Mouse (Mus musculus) spleen, postnatal 10 days (tissue): ENCODE results near the gene Nsmce3.

Experiments used
- DNase-seq, 2 experiments: peaks; one replicate each; pipeline ENCODE4 v3.0.0; 2021 to 2022; ENCODE audit warnings: low spot score in 2 of 2

Gene Nsmce3

DNA sequence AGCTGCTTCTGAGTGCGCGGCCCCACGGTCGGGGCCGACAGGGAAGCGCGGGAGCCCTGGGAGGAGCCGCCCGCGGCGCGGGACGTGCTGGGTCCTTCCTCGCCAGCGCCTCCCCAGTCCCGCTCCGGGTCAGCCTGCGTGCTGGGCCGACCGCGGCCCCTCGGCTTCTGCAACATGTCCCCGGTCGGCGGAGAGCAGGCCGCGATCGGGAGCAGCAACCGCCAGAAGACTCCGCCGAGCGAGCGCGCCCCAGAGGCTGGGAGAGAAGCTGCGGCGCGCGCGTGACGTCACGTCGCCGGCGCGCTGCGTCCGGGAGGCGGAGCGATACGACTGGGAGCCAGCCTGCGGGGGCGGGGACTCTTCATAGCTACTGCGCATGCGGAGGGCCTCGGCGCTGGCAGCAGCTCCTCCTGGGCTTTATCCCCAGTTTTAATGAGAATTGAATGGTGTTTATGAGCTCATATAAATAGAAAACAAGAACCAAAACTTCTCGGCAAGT, at the start of gene Nsmce3:
Nsmce3 (minus strand) TSS at position 255 of the 499 bp plus-strand sequence.
- peak; percentile 93 to 97 for DNase-seq

DNA sequence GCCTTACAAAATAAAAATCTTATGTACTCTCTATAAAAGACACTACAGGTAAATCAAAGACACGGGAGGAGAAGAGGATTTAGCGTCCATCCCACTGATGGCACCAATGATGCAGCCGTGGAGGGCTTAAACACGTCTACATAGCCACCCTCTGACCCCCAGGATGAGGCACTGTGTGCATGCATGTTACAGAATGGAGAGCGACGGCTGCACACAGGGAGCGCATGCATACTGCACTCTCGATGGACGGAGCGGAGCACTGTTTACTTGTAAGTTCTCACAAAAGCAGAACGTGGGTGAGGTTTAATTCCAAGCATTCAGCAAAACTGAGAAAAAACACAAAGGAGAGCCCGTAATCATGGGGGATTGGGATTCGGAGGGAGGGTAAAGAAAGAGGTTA, 48.4 kb upstream of the Nsmce3 start:
- no peak for DNase-seq

GRCm38 (mm10) chr7:64920735-64921134, 47.9 kb upstream of the Nsmce3 start:
- no peak for DNase-seq

DNA sequence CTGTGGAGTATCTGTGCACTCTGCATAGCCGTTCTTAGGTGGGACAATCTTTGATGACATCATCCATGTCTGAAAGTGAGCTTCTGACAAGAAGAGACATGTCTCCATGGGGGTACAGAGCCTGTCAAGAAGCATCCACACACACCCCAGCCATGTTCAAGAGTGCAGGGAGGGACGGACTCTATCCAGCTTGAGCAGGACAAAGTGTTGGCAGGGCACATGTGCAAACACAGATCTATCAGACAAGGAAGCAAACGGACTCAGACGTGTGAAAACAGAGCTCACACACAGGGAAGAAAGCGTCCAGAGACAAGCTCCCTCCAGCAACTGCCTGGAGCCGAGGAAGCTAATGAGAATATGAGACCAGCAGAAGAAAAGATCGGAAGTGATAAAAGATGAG, 43.9 kb upstream of the Nsmce3 start:
- DNase-seq = no peak

- DNase-seq = no peak
Measured at GRCm38 (mm10) chr7:64915121-64915520, 42.3 kb upstream of the Nsmce3 start.

- no peak for DNase-seq
Measured at GRCm38 (mm10) chr7:64911945-64912344, 39.1 kb upstream of the Nsmce3 start.

- no peak for DNase-seq
Measured at GRCm38 (mm10) chr7:64910208-64910607, 37.4 kb upstream of the Nsmce3 start.

DNA sequence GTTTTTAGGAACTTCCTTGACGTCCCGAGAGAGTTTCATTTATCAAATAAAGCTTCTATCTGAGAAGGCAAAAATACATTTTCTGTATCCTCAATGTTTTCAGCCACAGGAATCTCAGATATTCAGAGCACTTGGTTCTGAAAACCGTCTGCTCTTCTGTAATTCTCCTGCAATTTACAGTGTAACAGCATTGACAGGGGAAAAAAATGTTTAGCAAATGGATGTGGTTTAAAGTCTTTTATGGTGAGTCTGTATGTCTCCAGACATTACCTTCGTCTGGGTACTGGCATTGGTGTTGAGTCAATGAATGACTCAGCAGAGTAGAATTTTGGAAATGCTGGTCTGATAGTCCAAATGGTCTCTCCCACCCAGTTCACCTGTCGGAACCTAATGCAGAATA, 34.2 kb upstream of the Nsmce3 start:
- no peak for DNase-seq

GRCm38 (mm10) chr7:64905506-64905905, 32.7 kb upstream of the Nsmce3 start:
- no peak for DNase-seq

DNA sequence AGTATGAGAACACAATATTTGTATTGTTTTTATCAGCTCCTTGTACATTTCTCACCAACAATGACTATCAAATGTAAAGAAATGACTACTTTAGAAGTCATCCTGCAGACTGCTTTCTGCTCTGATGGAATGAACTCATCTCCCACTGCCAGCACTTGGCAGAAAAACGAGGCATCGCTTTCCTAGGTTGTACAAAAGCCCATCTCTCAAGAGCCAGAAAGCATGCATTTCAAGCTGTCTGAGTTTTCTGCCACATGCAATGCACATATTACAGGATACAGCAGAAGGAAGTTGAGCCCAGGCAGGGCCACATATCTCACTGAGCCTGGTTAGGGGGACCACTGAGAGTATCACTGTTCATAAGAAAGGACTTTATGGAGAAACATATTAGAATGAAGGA, 27.5 kb upstream of the Nsmce3 start:
- no peak for DNase-seq

- no peak for DNase-seq
Measured at GRCm38 (mm10) chr7:64896587-64896986, 23.8 kb upstream of the Nsmce3 start.

DNA sequence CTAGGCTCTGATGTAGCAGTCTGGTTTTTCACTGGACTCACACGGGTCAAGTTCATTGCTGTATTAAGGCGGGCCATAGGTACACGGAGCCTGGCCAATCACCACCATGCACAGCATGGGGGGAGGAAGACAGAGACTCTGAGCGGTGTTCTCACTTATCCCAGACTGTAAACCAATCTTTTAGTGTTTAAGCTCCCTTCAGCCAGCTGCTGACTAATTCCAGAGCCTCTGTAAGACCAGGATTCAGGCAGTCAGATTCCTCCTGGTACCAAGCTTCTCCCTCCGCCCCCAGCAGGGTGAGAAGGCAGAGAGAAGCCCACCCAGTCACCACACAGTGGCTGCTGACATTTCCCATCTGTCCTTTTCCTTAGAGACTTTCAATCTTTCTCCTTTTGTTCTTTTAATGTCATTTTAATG, 22.9 kb upstream of the Nsmce3 start:
- DNase-seq = no peak

DNA sequence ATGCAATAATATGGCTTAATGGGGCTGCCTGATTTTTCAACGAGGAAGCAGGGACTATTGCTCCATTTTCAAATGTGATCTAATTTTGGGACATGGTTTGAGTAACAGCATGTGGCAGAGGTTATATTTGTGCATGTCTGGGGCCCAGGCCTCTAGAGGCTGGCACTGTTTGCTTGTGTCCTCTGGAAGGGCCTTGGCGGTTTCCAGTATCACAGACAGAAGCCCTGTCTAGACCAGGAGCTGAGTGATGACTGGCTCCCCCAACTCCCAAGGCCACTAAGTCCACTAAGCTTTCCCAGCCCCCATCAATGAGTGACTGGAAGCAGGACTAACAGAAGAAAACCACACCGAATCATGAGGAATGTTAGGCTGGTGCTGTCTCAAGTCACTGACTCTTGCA, 18.3 kb upstream of the Nsmce3 start:
- no peak for DNase-seq

DNA sequence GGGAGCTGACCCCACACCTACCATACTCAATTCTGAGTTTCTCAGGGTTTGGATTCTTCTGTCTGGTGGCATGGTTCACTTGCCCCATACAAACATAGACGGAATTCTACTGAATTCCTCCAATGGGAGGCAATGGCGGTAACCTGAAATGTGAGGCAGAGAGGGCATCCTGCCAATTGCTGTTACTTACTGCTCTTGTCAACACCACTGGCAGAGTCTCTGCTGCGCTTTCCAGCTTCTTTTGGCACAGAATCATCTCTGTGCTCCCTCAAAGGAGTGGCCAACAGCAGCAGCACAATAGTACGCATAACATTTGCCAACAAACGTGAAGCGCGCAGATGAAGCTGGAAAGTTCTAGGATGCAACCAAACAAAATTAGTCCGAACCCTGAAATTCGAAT, 17.1 kb upstream of the Nsmce3 start:
- no peak for DNase-seq

GRCm38 (mm10) chr7:64884187-64884862, 11.5 kb upstream of the Nsmce3 start:
- no peak for DNase-seq

- DNase-seq = no peak
Measured at GRCm38 (mm10) chr7:64882243-64882642, 9.4 kb upstream of the Nsmce3 start.

DNA sequence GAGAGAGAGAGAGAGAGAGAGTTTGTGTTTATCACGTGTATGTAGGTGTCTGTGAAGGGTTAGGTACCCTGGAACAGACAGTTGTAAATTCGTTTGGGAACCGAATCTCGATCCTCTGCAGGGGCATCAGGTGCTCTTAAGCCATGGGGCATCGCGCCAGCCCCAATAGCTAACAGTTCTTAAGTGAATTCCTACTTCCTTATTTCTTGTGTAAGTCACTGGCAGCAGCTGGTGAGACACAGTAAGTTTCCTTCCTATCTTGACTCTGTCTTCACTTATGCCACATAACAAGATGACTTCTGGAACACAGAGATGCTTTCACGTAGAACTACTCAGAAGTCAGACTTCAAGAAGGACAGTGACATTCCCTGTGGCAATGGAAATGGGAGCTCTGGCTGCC, 8.6 kb upstream of the Nsmce3 start:
- no peak for DNase-seq

DNA sequence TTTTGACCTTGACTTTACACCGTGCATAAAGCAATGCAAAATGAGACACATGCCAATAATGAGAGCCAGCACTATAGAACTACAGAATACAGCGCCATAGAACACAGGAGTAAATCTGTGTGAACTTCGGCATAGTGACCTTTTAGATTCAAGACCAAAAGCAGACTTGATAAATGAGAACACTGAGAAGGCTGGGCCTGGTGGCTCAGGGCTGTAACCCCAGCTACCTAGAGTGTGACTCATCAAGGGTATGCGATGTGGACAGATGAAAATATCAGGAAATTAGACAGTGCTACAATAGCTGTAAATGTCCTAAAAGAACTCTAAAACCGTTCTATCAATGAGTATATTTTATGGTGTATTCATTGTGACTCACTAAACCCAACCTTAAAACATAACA, 7.6 kb upstream of the Nsmce3 start:
- no peak for DNase-seq

- no peak for DNase-seq
Measured at GRCm38 (mm10) chr7:64874941-64875340, 2.1 kb upstream of the Nsmce3 start.

- no peak for DNase-seq
Measured at GRCm38 (mm10) chr7:64873266-64873665, 469 bp upstream of the Nsmce3 start.

DNA sequence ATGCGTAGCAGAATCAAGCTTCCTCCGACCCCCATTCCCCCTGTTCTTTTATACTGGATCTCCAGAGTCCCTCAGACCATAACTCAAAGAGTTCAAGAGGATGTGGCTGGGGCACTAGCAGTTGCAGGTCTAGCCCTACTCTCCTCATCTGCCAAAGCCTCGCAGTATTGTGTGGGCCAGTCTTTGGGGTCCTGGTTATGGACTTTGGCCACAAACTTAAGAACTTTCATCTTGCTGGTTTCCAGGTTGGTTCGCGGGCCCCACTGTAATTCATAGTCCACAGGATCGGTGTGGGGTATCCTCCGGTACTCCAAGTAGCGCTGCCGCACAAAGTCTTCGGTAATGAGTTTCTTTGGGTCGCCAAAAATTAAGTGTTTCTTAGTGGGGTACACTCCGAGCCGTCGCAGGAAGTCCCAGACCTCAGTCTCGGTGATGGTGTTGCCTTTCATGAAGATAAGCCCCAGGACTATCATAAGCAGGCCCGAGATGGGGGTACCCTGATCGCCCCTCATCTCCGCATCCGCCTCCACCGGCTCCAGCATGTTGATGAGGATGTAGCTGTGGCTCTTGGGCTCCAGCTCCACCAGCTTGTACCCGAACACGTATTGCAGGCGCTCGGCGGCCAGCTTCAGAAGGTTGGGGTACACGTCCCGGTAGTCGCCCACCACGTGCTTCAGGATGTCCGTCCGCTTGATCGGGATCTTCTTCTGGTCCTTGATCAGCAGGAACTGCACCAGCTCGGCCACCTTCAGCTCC, 632 bp downstream of the Nsmce3 start:
- DNase-seq = no peak

- DNase-seq = no peak
Measured at GRCm38 (mm10) chr7:64869549-64870065, 3.2 kb downstream of the Nsmce3 start.

GRCm38 (mm10) chr7:64863538-64863937, 9.3 kb downstream of the Nsmce3 start:
- no peak for DNase-seq
